Mouse (Mus musculus) ovary, adult 10 weeks (tissue): Measurements from ENCODE around the gene Foxd3. TPM values are rescaled to one million over a fixed set of nuclear protein-coding genes. Genes with fewer than 3 reads are reported as not detected.

ENCODE experiments used
- polyA plus RNA-seq: library from polyadenylated mRNA; stranded (reverse); fragments of 350-450 nt; fragmentation: Illumina TruSeq; extraction: RNeasy Lipid Tissue Mini Kit (QIAGEN cat#74804); gene quantifications from one replicate; pipeline ENCODE4 v1.2.3, GENCODE M21; 2014

The Foxd3 gene
- not detected for polyA plus RNA-seq

GRCm38 (mm10) chr4:99655937-99656604 lies at the start of gene Foxd3:
Gene Foxd3, plus strand, starts transcription at chr4:99656299.

Other genes starting within 250 kb of the Foxd3 start
- gene Alg6, start 59.4 kb downstream of the Foxd3 start, polyA plus RNA-seq, result 31.8 TPM
- gene Efcab7, start 172.9 kb downstream of the Foxd3 start, polyA plus RNA-seq, result 11.0 TPM